Mouse (Mus musculus) limb, embryonic 10.5 days (tissue): ENCODE measurements at regions not wholly inside any gene's neighbourhood (a gene's known extent, or its start where the extent isn't known, plus 50 kb on each side); places are given as distances from the start of the nearest gene placed in this dataset.

Experiments used
- DNase-seq: peaks from one replicate; pipeline ENCODE4 v3.0.0-alpha.2; 2017; ENCODE audit warnings: low spot score
- H3K27ac ChIP-seq: fragments of 300-500 bp; sonication (generic); 2 replicates; pipeline ENCODE4 v1.5.1; 2016; ENCODE audit warnings: mild to moderate bottlenecking
- H3K27me3 ChIP-seq: fragments of 300-500 bp; sonication (generic); 2 replicates; pipeline ENCODE4 v1.6.1; 2016; ENCODE audit warnings: low read depth, mild to moderate bottlenecking; ENCODE audit not compliant: poor library complexity, severe bottlenecking
- H3K36me3 ChIP-seq: fragments of 300-500 bp; sonication (generic); 2 replicates; pipeline ENCODE4 v1.6.1; 2016; ENCODE audit warnings: mild to moderate bottlenecking, moderate library complexity
- H3K4me1 ChIP-seq: fragments of 300-500 bp; sonication (generic); 2 replicates; pipeline ENCODE4 v1.6.1; 2016
- H3K4me3 ChIP-seq: fragments of 300-500 bp; sonication (generic); 2 replicates; pipeline ENCODE4 v1.5.1; 2016; ENCODE audit warnings: mild to moderate bottlenecking, moderate library complexity
- H3K9me3 ChIP-seq: fragments of 300-500 bp; sonication (generic); replicated peaks from 2 replicates; pipeline ENCODE4 v1.6.1; 2016; ENCODE audit warnings: mild to moderate bottlenecking
- WGBS: fragments of 180-500 bp; shearing (Covaris S2); methylation state at CpG from one replicate; pipeline ENCODE4 v1.1.7; 2016; 5-methylcytosine and 5-hydroxymethylcytosine counted together

GRCm38 (mm10) chr9:117836696-117837380, 203.5 kb upstream of the Azi2 start:
- no peaks in the 10 kb centered on the region for H3K9me3 ChIP-seq
- 50% methylated on average over 12 of the region's 12 CpGs for WGBS
- H3K36me3 ChIP-seq: no peaks in the 10 kb centered on the region
- no peak overlapping the region for H3K4me3 ChIP-seq
- DNase-seq: no peak
- H3K27me3 ChIP-seq: no peaks in the 10 kb centered on the region
- no peak overlapping the region for H3K27ac ChIP-seq
- peaks cover 6% of the 10 kb centered on the region; the same call in 1 of the 2 replicates for H3K4me1 ChIP-seq

DNA sequence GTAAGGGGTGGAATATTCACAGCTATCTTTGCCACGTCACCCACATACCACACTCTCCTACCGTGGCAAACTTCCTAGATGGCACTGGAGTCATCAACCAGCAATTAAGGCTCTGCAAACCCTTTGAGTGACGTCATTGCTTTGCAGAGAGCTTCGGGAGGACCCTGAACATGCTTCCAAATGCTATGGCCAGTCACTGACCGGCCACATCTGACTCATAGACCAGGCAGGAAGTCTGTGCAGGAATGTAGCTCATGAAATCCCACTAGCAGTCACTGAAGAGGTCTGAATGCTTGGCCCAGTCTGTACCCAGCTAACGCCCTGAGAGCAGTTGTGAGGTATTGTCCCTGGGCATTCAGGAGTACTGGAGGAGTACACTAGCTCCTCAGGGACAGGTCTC, 203.9 kb upstream of the Rbms3 start:
- Histone ChIP-seq H3K4me1 (peaks cover 6% of the 10 kb centered on the region; the same call in 1 of the 2 replicates), H3K4me3 (no peak overlapping the region), H3K27ac (no peak overlapping the region), H3K36me3 (no peaks in the 10 kb centered on the region), H3K9me3 (no peaks in the 10 kb centered on the region), H3K27me3 (no peaks in the 10 kb centered on the region)
- WGBS: 79% methylated on average over 6 of the region's 6 CpGs
- DNase-seq: no peak

GRCm38 (mm10) chr9:117814661-117815060, 184.9 kb upstream of the Rbms3 start:
- Histone ChIP-seq H3K36me3 (no peaks in the 10 kb centered on the region), H3K4me3 (no peak overlapping the region), H3K4me1 (peaks cover 11% of the 10 kb centered on the region; the same call in 1 of the 2 replicates), H3K9me3 (no peaks in the 10 kb centered on the region), H3K27ac (no peak overlapping the region; the same call in 1 of the 2 replicates), H3K27me3 (no peaks in the 10 kb centered on the region)
- DNase-seq: no peak
- WGBS: 65% methylated on average over 4 of the region's 4 CpGs

DNA sequence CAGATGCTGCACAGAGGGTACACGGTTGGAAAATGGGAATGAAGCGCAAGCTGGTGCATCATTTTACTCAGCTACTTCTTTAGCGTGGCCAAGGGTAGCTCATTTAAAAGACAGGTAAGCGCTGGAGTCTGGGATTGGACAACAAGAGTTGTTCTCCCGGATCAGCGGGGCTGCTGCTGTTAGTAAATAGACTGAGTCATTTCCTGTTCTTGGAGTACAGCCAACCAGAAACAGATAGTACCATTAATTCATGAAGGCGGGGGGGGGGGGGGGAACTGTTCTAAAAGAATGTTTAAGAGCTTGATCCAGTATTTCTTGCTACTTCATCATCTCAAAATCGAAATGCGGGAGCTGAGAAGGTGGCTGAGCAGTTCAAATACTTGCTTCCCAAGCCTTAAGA, 183.5 kb upstream of the Rbms3 start:
- no peak overlapping the region for H3K27ac ChIP-seq
- WGBS: 87% methylated on average over 9 of the region's 9 CpGs
- H3K4me3 ChIP-seq: no peak overlapping the region
- DNase-seq: no peak
- H3K36me3 ChIP-seq: no peaks in the 10 kb centered on the region
- H3K4me1 ChIP-seq: peaks cover 11% of the 10 kb centered on the region; the same call in 1 of the 2 replicates
- H3K9me3 ChIP-seq: no peaks in the 10 kb centered on the region
- H3K27me3 ChIP-seq: no peaks in the 10 kb centered on the region

- H3K4me1 ChIP-seq: peaks cover 3% of the 10 kb centered on the region; the same call in 1 of the 2 replicates
- 75% methylated on average over 9 of the region's 9 CpGs for WGBS
Measured at GRCm38 (mm10) chr9:117805812-117806211, 176.1 kb upstream of the Rbms3 start.

DNA sequence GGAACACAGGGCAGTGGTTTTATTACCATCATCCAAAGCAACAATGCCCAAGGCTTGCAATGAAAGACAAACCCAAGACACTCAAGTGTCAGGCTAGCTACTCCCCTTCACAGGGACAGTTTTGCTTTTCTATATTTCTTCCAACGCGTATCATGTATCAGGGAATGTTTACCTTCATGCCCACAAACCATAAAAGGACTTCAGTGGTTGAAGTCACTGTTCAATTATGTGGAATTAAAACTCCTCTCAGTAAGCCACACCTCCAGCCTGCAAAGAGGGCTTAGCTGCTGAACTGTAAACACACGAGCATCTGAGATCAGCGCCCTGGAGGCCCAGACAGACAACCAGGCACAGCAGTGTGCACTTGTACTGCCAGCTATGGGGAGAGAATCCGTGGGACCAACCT, 154.5 kb upstream of the Rbms3 start:
- no peaks in the 10 kb centered on the region for H3K9me3 ChIP-seq
- H3K27ac ChIP-seq: no peak overlapping the region
- H3K27me3 ChIP-seq: no peaks in the 10 kb centered on the region
- H3K36me3 ChIP-seq: no peaks in the 10 kb centered on the region
- DNase-seq: no peak
- no peak overlapping the region for H3K4me3 ChIP-seq
- WGBS: 81% methylated on average over 5 of the region's 5 CpGs
- H3K4me1 ChIP-seq: no peaks in the 10 kb centered on the region

More at GRCm38 (mm10) chr9:117805812-117806211, 176.1 kb upstream of the Rbms3 start:
- Histone ChIP-seq H3K27me3 (no peaks in the 10 kb centered on the region), H3K4me3 (no peak overlapping the region), H3K27ac (no peak overlapping the region), H3K36me3 (no peaks in the 10 kb centered on the region), H3K9me3 (no peaks in the 10 kb centered on the region)
- no peak for DNase-seq

DNA sequence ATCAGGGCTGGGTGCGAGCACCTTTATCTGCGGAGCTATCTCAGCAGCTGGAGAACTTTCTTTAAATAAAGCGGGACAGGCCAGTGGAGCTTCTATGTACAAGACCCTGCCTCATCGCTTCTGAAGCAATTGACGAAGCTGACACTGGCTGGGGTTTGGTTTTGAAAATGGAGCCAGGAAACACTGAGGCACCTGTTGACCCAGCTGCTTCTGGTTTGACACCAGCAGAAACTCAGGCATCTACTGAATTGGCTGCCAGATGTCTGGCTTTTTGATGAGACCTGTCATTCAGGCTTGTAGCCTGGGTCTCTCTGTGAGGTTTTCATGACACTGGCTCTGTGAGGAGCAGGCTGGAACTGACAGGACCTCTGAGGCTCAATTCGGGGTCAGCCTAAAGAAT, 124.9 kb upstream of the Rbms3 start:
- DNase-seq: no peak
- no peaks in the 10 kb centered on the region for H3K27me3 ChIP-seq
- H3K4me1 ChIP-seq: peaks cover 16% of the 10 kb centered on the region
- 0 out of 2 replicates have a peak overlapping the region, but pooled peaks have one; percentile 19 for H3K27ac ChIP-seq
- H3K4me3 ChIP-seq: no peak overlapping the region
- no peaks in the 10 kb centered on the region for H3K36me3 ChIP-seq
- 91% methylated on average over 6 of the region's 6 CpGs for WGBS
- H3K9me3 ChIP-seq: no peaks in the 10 kb centered on the region

GRCm38 (mm10) chr9:117753466-117753865, 123.8 kb upstream of the Rbms3 start:
- 77% methylated on average over 3 of the region's 3 CpGs for WGBS
- H3K4me1 ChIP-seq: peaks cover 8% of the 10 kb centered on the region
- H3K9me3 ChIP-seq: no peaks in the 10 kb centered on the region
- no peak for DNase-seq
- no peaks in the 10 kb centered on the region for H3K27me3 ChIP-seq
- H3K27ac ChIP-seq: no peak overlapping the region
- H3K36me3 ChIP-seq: no peaks in the 10 kb centered on the region
- H3K4me3 ChIP-seq: no peak overlapping the region

DNA sequence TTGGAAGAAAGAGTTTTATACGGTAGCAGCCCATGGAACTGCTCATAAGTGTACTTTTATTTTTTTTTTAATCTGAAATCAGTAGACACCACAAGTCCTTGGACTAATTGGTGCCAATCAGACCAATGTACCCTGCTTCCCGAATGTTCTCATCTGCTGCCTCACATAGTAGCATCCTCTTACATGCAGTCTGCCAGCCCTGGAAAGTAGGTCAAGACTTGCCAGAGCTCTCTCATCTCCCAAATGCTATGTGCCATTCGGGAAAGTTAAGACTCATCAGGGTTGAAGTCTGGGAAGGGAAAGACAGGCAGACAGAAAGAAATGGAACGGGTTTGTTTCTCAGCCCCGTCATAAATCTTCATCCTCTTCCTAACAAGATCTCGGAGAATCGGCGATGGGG, 115.2 kb upstream of the Rbms3 start:
- Histone ChIP-seq H3K27ac (no peak overlapping the region), H3K9me3 (no peaks in the 10 kb centered on the region), H3K4me1 (no peaks in the 10 kb centered on the region), H3K36me3 (no peaks in the 10 kb centered on the region), H3K27me3 (no peaks in the 10 kb centered on the region), H3K4me3 (no peak overlapping the region)
- WGBS: 92% methylated on average over 8 of the region's 8 CpGs
- no peak for DNase-seq

DNA sequence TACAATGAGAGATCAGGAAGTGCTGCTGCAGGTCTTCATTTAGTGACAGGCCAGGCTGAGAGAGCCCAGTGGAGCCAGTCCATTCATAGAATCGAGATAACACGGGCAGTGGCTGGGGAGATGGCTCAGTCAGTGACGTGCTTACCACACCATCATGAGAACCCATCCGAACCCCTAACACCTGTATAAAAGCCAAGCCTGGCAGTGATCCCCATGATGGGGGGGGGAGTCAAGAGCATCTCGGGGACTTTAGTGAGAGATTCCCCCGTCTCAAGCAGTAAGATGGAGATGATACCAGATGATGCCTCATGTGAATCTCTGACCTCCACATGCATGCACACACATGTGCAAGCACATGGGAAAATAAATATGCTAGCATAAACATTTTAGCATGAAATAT, 99.7 kb upstream of the Rbms3 start:
- H3K27me3 ChIP-seq: no peaks in the 10 kb centered on the region
- no peak overlapping the region for H3K4me3 ChIP-seq
- 90% methylated on average over 6 of the region's 6 CpGs for WGBS
- H3K9me3 ChIP-seq: peaks cover 2% of the 10 kb centered on the region; the same call in 1 of the 2 replicates
- DNase-seq: no peak
- no peaks in the 10 kb centered on the region for H3K4me1 ChIP-seq
- H3K27ac ChIP-seq: no peak overlapping the region
- no peaks in the 10 kb centered on the region for H3K36me3 ChIP-seq

DNA sequence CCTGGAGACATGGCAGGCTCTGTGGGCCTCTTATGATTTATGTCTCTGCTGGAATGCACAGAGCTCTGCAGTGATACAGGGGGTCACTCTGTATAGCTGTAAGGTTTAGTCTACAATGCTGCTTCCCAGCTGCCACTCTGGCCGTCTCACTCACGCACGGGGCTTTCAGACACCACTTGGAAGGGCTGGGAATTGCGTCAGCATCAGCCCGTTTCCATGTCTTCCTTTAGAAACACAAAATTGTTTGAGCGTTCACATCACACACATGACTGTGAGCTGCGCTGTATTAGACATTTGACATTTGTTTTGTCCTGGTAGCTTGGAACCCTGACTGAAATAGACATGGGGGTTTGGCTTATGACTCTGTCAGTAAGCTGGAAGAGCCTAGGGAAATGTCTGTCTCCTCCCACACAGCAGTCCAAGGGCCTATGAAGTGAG, 90.5 kb upstream of the Rbms3 start:
- Histone ChIP-seq H3K27me3 (no peaks in the 10 kb centered on the region), H3K4me3 (no peak overlapping the region), H3K36me3 (no peaks in the 10 kb centered on the region), H3K27ac (0 out of 2 replicates have a peak overlapping the region, but pooled peaks have one; percentile 33), H3K9me3 (no peaks in the 10 kb centered on the region), H3K4me1 (peaks cover 14% of the 10 kb centered on the region; the same call in 1 of the 2 replicates)
- WGBS: 74% methylated on average over 7 of the region's 7 CpGs
- no peak for DNase-seq

DNA sequence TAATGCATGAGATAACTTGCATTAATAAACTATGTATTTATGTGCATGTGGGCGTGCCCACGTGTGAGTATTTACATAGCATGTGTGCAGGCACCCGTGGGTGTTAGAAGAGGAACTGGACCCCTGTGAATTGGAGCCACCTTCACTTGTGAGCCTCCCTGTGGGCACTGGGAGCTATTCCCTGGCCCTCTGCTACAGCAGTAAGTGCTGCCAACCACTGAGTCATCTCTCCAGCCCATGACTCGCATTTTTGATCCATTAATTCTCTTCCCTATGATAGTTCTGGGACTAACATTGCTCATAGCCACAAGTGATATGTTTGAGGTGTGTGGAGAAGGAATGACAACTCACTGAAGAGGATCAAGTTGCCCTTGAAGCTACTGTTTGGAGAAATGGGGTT, 87.6 kb upstream of the Rbms3 start:
- DNase-seq: no peak
- Histone ChIP-seq H3K36me3 (no peaks in the 10 kb centered on the region), H3K4me3 (no peak overlapping the region), H3K27me3 (no peaks in the 10 kb centered on the region), H3K9me3 (no peaks in the 10 kb centered on the region), H3K27ac (no peak overlapping the region), H3K4me1 (peaks cover 14% of the 10 kb centered on the region; the same call in 1 of the 2 replicates)
- 91% methylated on average over 4 of the region's 4 CpGs for WGBS

DNA sequence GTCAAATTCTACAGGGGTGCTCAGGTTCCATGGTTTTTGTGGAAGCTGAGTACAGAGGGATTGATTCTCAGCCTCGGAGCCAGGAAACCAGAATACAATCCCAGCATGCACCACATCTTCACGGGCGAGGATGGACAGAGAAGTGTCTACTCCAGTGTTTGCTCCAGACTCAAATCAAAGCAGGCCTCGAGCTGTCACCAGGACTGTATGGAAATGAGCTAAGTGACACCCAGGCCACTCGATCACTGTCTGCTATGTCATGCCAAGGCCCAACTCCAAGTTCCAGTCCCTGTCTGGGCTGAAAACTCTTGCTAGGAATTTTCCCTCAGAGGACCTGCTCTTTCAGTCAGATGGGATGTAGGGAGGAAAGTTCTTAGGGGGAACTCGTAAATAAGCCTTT, 86.8 kb upstream of the Rbms3 start:
- Histone ChIP-seq H3K36me3 (no peaks in the 10 kb centered on the region), H3K27me3 (no peaks in the 10 kb centered on the region), H3K4me1 (peaks cover 14% of the 10 kb centered on the region; the same call in 1 of the 2 replicates), H3K4me3 (no peak overlapping the region), H3K9me3 (no peaks in the 10 kb centered on the region), H3K27ac (no peak overlapping the region)
- DNase-seq: no peak
- WGBS: 83% methylated on average over 6 of the region's 6 CpGs
